ENCODE assay signal across 9 mouse cellular contexts in the genomic region with DNA sequence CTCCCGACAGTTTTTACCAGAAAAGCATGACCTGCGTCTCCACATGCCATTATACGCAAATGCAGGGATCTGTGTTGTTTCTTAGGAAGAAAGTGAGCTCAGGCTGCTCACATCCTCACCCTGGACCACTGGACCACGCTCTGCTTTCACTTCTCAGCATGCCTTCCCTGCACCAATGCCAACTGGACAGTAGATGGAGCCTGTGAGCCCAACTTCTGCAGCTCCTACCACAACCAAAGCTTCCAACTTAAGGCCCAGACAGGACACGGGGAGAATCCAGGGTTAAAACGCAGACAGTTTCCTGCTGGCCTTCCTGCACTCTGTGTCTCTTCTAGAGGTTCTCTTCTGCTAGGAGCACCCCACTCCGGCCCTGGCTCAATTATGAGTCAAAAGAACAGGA.
DNase-seq lines count a peak whose midpoint lies in the region; ATAC-seq lines count a peak whose summit lies in the region.
"Had no signal": no experiment of that assay in that cellular context is flagged by ENCODE, and none has a peak within 500 bp of the region (broad histone marks: within the 10 kb centered on the region; RNA-seq: fewer than 3 reads in every experiment).

No protein-coding gene starts in this region.

- intact Hi-C loops in heart, postnatal 36 days (cut with DNase I): loop anchor here (2.0 kb wide), 1 partner anchor 210 kb away; no protein-coding TSS in a partner anchor

- H3K9me3 ChIP-seq in forebrain, embryonic 11.5 days (ENCODE audit: control insufficient read depth, low read length): no peaks in the 10 kb centered on the region
- H3K9me3 ChIP-seq: liver, embryonic 15.5 days had no signal

- WGBS in forebrain, embryonic 11.5 days: 18% methylated on average over 7 of the region's 7 CpGs

- H3K27ac ChIP-seq in forebrain, embryonic 11.5 days (ENCODE audit: low read depth, low read length): no peak overlapping the region
- H3K27ac ChIP-seq: liver, embryonic 15.5 days had no signal

- peak; percentile 56; the same call in 1 of the 2 replicates for ATAC-seq in forebrain, embryonic 11.5 days (replicated peaks; ENCODE audit: low FRiP score)

- H3K4me2 ChIP-seq in forebrain, embryonic 11.5 days (ENCODE audit: low read depth, low read length, severe bottlenecking): no peak overlapping the region
- H3K4me2 ChIP-seq: liver, embryonic 15.5 days had no signal

- H3K27me3 ChIP-seq in forebrain, embryonic 11.5 days (ENCODE audit: control insufficient read depth, insufficient read depth, low read length): no peaks in the 10 kb centered on the region

- no peaks in the 10 kb centered on the region for H3K4me1 ChIP-seq in forebrain, embryonic 11.5 days (replicated peaks; ENCODE audit: control insufficient read depth, insufficient read depth, low read length)
- H3K4me1 ChIP-seq: liver, embryonic 15.5 days had no signal

- DNase-seq in MEL-GATA-1-ER (ENCODE audit: extremely low read depth, low read depth): peak; percentile 41
- DNase-seq in c-Kit-positive CD71-positive TER-119-negative erythroid progenitor cells, embryonic 14.5 days (ENCODE audit: low read depth): peak; percentile 24
- DNase-seq in forebrain, embryonic 11.5 days (ENCODE audit: low spot score): peak; percentile 85
- peak; percentile 64 to 71 for DNase-seq in heart, postnatal 36 days
- peak; percentile 64 for DNase-seq in layer of hippocampus, adult 9-10 months (ENCODE audit: low spot score)
- peak; percentile 63 to 77 for DNase-seq in lung, postnatal 4 days
- DNase-seq in retina, postnatal 1 day: peak; percentile 85
- peak; percentile 66 for DNase-seq in thymus, postnatal 4 days

- H3K9ac ChIP-seq in forebrain, embryonic 11.5 days (ENCODE audit: low read length): no peak overlapping the region
- H3K9ac ChIP-seq: liver, embryonic 15.5 days had no signal

- no peak overlapping the region for H3K4me3 ChIP-seq in forebrain, embryonic 11.5 days (ENCODE audit: low read depth, low read length)
- H3K4me3 ChIP-seq: liver, embryonic 15.5 days had no signal

- no peaks in the 10 kb centered on the region for H3K36me3 ChIP-seq in forebrain, embryonic 11.5 days (ENCODE audit: control insufficient read depth, insufficient read depth, low read length)
- H3K36me3 ChIP-seq: liver, embryonic 15.5 days had no signal

Comparison
In these comparisons a context has a peak if more than half of its experiments do, and no peak if none do; other contexts are left out.
1. DNase-seq: peak in every context shown above with its lines; median percentile 85 in forebrain, embryonic 11.5 days; 85 in retina, postnatal 1 day; 70 in lung, postnatal 4 days; 68 in heart, postnatal 36 days; 66 in thymus, postnatal 4 days; 64 in layer of hippocampus, adult 9-10 months; 41 in MEL-GATA-1-ER; 24 in c-Kit-positive CD71-positive TER-119-negative erythroid progenitor cells, embryonic 14.5 days.